Mouse (Mus musculus) retina, postnatal 1 day (tissue): ENCODE data around the gene Ascl2.

Experiments
- DNase-seq: peaks from one replicate; pipeline ENCODE4 v3.0.0-alpha.2; 2012

The Ascl2 gene

DNA sequence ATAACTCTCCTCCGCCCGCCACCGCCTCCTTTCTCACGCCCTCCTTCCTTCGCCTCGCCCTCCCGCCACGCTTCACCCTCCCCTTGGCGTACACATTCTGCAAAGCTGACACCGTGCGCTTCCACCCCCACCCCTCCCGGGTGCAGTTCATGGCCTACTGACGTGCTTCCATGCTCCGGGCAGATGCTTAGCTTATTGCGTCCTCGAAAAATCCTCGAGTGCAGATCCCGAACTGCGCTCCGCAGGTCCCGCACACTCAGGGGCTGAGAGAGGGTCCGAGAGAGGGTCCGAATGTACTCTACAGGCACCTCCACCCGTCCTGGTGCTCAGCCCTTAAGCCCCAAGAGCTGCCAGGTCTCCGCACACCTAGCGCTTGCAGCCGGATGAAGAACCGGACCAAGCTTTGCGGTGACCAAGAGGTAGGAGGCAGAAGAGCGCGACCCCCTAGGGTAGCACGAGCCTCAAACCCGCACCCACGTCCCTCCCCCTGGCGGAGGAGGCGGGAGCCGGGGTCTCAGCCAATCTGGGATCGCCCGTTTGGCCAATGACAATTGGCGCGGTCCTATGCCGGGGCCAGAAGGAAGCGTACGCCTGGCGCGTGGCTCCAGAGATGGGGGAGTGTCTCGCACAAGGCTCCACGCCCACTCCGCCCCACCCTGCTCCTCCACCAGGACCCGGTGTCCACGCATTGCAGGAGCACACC is at the start of gene Ascl2:
Ascl2 (minus strand) TSS at position 456 of the 703 bp plus-strand sequence.
- DNase-seq: peak; percentile 43

DNA sequence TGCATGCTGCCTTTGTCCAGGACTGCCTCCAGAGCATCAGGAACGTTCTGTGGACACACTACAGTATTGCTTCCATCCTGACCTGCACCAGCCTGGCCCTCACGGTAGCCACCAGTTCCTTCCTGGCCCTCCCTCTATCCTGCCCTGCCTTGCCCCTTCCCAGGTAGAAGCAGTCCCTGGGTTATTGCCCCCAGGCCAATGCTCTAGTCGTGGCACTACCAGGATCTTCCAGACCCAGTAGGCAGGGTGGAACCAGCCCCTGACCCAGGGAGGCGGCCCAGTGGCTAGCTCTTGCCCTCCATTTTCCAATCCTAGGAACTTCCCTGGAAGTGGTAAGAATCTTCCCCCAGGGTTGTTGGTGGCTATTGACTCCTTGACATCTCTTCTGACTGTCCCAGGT is 48.1 kb upstream of the Ascl2 start:
- no peak for DNase-seq

DNA sequence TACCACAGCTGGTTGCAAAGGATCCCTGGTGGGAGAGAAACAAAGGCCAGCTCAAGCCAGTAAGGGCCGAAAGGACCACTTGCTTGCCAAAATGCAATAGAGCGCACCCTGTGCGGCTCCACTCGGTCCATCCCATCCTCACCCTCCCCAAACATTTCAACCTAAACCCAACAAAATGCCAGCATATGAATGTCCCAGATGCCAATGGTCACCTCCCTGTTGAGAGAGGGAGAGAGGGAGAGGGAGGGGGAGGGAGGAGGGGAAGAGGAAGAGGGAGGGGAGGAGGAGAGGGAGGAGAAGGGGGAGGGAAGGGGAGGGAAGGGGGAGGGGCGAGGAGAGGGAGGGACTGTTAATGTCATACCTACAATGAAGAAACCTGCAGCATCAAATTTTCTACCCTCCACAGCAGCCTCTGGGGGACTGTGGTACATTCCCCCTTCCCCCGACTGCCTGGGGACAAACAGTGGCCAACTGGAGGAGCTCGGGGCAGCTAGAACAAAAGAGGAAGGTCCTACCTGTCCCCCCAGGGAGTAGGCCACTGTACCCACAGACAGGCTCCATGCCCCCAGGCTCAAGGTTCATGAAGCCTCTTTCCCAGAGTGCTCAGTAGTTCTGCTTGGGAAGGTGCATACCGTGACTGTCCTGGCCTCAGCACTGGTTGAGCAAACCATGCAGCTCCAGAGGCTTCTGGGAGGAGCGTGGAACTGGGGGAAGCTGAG is 47.5 kb upstream of the Ascl2 start:
- peak; percentile 22 for DNase-seq

DNA sequence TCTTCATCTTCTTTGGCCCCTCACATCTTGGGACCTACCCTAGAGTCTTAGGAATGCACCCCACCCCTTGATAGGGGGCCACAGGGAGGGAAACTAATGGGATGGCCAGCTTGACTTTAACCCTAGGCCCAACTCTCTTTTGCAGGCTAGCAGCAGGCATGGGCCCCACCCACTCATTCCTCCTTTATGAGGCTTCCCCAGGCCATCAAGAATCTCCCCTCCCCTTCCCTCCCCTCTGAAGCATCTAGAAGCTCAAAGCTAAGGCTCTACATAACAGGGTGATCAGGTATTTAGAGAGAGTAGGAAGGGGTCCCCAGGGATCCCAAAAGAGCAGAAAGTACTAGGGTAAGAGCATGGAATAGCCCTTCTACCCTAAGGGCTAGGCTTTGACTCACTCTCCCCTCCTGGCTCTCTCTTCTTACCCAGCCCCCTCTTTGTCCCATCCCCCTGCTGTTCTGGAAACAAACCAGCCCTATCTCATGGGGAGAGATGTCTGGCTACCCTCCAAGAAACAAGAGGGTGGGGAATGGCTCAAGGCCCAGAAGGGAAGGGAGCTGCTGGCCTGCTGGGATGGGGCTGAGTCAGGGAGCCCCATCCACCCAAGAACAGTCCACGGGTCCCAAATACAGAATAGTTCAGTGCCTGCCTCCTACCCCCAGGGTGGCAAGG is 46.8 kb upstream of the Ascl2 start:
- DNase-seq: peak; percentile 51

DNA sequence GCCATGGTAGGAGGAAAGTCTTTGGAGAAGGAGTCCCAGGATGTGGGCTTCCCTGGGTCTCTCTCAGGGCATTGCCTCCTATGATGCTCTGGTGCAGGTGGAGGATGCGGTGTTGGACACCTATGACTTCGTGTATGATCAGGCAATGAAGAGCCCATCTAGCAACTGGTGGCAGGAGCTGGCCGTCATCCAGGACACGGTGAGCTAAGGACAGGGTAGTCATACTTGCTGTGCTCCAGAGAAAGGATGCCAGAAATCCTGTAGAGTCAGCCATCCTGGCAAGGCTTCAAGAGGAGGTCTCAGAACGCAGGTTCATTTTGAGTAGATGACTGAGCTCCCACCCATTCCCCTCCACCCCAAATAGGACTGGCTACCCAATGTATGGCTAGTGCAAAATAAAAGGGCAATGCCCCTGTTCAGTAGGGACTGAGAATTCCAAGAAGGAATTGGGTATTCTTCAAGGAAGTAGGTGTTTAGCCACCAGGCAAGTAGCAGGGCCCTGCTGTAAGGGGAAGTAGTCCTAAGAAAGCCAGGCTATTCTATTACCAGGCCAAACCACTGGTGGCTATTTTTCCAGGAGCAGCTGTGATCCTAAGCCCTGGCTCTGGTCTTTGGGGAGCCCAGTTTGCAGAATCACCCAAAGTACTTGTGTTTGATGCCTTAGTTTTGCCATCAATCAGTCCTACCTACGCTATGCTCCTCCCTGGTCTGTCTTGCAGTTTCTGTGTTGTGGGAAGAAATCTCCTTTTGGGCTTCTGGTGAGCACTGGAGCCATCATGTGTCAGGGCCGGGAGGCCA is 46.0 kb upstream of the Ascl2 start:
- no peak for DNase-seq

DNA sequence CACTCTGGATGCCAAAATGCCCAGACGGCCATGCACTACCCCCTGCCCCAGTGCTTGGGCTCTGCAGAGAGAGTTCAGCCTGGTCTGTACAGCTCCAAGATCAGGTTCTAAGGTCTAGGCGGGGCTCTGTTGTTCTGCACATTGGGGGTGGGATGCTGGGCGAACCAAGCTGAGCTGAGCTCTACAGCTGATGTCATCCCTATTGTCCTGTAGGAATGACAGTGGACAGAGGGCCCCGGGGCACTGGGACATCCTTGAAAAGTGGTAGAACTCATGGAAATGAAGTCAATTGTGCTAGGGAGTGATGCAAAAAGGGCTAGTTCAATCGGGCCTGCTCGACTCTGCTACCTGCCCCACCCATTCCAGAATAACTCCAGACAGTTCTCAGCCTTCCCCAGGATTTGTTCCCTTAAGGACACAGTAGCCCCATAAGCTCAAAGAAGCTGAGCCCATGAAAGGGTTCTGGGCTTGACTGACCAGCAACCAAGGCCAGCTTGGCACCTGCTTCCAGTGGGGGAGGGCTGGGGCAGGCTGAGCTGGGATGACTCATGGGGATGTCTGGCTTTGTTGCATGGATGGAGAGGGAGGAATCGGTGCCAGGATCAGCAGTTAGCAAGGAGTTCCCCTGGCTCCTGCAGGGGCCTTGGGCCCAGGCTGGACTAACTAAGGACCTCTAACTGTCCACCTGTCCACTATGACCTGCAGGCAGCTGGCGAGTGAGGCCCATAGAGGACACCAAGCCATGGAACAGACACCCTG is 44.5 kb upstream of the Ascl2 start:
- no peak for DNase-seq

DNA sequence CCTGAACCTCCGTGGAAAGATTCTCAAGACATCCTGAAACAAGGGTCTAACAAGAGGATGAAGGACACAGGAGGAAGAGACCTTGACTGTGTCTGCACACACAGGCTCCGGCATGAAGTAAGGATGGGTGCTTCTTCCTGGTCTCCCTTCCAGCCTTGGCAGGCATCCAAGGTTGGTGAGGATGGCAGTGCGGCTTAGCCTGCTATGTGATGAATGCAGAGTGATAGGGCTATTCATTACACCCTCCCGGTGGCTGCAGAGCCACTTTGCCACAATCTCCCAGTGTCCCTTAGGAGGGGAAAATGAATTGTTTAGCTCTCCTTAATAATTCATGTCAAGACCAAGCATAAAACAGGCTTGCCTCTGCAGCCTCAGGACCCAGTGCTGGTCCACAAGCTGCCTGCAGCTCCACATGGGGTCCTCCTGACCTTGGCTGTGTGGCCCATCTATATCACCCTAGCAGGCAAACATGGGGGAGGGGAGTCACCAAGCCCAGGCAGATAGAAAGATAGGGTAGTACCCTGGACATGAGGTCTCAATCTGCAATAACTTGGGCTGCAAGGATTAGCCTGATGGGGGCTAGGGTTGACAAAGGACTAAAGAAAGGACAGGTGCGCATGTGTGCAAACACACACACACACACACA is 43.3 kb upstream of the Ascl2 start:
- DNase-seq: peak; percentile 61

DNA sequence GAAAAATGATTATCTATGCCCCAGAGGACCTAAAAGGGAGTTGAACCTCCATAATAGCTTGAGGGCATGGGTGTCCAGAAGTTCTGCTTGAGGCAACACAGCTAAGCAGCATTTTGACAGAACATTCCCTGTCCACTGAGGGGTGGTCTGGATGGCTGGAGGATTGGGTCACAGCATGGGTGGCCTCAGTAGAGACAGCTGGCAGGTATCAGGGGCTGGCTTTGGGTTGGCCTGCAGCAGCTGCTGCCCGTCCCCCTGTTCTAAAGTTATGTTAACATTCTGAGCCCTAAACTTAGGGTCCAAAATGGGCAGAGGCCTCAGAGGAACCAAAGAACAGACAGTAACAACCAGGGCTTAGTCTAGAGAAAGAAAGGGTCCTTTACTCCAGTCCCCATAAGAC is 42.2 kb upstream of the Ascl2 start:
- DNase-seq: no peak

DNA sequence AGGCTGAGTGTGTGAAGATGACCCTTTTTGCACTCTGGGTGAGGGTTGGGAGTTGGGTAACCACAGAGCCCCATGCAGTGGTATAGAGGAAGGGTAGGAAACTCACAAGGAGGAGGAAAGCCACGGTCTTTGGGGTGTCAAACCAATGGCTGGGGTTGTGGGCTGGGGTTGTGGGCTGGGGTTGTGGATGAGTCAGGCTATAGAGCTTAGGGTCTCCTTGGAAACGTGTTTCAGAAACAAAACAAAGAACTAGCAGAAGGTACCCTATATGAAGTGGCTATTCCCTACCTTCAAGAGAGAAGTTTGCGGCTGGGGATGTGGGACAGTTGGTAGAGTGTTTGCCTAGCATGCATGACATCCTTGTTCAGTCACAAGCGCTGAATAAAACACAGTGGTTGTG is 40.9 kb upstream of the Ascl2 start:
- DNase-seq: no peak

DNA sequence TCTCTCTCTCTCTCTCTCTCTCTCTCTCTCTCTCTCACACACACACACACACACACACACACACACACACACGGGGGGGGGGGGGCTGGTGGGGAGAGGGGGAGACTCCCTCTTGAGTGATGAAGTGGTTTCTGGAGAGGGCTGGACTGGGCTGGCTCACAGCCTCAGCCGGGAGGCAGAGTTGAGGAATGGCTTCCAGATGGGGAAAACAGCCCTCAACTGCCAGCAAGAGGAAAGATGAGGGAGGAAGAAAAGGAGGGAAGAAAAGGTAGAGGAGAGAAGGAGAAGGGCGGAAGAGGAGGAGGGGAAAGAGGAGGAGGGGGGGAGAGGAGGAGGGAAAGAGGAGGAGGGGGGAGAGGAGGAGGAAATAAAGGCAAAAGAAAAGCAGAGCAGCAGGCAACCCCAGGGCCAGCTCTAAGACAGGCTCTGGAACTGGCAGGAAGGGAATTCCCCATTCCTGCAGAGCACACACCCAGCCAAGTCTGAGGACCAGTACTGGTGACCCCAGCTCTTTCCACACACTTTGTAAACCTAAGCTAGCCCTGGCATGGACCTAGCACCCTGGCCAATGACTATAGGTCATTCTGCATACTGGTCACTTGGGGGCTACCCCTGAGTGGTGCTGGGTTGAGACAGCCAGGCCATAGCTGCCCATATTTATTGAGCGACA is 40.1 kb upstream of the Ascl2 start:
- no peak for DNase-seq

DNA sequence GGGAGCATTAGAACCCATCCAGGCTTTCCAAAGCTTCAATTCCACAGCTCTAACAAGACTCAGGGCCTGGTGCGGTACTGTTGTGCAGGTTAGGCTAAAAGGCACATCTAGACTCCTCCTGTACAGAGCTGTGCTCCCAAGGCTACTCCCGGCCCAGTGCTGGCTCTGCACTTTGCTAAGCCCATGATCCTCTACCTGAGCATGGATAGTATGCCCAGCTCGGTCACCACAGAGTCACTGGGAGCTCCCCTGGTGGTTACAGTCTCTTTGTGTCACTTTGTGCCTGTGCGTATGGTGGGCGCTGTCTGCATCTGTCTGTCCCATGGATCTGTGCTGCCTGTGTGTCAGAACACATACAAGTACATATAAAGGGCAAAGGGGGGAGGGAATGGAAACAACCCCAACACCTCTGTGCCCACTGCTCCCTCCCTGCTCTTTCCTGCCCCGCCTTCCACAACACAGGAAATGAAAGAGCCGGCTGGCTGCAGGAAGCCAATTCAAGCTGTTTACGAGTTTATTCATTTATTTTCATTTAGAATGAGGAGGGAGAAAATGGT is 39.4 kb upstream of the Ascl2 start:
- no peak for DNase-seq

DNA sequence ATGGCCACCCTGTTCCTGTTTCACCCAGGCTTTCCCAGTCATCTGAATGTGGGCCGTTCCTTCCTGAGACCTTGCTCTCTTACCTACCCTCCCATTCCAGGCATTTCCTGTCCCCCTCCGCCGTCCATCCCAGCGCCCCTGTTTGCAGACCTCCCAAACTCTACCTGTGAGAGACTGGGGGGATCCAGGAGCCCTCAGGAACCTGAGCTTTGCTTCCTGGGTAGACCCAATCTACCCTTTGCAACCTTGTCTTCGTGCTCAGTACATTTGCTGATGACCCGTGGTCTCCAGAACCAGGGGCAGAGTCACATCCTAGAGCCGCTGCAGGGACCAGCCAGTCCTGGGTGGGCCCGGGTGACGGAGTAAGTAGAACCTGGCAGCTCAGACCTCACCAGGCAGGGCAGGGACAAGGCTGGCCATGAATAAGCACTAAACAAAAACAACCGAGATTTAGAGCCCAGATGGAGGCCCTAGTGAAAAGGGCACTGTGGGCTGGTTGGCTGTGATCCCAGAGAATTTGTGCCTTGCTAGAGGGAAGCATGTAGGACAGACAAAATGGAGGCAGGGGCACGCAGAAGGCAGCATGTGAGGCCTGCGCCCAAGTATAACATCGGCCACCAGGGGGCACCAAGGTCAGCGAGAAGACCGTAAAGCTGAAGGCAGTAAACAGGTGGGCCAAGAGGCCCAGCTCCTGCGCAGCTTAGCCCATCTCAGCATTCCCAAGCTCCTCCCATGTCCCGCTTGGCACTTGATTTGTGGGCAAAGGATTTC is 38.7 kb upstream of the Ascl2 start:
- peak; percentile 92 for DNase-seq

DNA sequence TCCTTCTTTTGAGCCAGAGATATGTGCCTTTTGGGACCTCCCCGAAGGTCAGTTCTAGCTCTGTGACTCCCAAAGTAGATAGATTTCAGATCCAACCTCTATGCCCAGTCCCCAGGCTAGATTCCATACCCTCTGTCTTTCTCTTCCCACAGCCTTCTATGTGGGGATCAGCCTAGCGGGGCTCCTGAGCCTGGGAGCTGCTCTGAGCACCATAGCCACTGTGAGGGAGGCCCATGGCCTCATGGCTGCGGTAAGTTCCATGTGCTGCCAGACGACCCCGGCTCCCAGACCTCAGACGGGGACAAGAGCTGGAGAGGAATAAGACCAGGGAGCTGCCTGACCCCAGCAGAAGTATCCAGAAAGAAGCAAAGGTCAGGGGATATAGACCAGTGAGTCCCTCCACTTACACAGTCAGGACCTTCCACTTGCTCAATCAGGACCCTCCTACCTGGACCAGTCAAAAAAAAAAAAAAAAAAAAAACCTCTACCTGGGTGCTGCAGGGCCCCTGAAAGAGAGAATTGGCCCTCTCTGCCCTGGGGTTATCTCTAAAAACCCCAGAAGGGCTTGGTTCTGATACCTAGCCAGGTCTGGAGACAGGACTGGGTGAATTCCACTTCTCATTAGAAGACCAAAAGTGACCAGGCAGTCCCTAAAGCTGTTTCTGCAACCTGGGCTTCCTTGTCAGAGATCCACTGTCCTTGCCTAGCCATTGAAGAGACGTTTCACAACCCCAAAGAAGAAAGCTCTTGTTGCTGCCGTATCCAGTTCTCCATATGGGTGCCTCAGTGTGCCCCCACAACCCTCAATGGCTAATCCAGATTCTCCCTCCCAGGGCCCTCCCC is 37.9 kb upstream of the Ascl2 start:
- no peak for DNase-seq

DNA sequence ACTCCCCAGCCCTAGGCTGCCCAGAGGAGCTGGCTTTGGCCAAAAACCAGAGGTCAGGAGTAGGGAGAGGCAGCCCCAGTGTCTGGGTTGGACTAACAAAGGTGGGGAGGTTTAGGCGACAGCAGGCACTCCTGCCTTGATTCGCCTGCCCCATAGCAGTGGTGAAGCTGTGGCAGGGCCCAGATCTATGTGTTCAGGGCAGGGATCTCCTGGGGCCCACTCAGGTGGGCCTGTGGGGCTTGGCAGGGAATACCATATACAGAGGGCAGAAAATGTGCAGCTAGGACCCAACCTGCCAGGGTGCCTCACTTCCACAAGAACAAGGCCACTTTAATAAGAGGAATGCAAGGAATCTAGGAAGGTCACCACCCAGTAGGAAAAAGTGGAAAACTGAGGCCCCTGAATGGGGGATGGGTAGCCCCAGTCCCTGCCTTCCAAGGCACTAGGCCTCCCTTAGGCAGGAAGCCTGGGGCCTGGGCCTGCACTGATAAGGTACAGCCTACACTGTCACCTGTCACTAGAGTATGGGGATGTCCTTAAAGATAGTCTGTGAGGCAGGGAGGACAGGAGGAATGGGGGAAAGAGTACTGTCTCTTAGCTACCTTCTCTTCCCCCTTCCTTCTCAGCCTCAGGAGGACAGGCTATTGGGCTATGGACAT is 37.2 kb upstream of the Ascl2 start:
- DNase-seq: no peak

DNA sequence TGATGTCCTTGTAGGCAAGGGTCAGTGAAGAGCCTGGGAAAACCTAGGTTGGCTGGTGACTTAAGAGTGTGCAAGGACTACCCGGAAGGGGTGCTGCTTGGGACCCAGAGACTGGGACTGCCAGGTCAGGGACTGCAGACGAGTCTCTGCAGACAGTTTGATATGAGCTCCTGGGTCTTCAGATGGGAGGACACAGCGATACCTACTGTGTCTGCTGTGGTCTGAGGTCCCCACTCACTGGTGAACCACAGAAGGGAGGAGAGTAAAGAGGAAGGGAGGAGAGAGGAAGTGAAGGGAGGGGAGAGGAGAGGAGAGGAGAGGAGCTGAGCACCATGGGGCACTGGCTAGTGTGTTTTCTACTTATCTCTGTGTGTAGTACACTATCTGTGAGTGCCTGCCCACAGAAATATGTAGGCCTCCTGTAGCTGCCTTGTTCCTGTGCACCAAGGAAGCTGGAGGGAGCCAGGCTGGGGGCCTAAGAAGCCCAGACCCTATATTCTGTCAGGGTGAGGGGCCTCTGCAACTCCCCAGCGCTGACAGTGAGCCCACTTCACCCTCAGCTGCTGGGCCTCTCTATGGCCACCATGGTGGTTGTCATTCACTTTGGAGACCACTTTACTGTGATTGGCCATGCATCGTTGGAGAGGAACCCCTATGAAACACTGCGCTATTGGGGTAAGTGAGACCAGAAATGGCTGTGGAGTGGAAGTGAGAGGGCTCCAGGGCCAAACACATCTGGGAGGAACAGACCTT is 36.5 kb upstream of the Ascl2 start:
- no peak for DNase-seq

DNA sequence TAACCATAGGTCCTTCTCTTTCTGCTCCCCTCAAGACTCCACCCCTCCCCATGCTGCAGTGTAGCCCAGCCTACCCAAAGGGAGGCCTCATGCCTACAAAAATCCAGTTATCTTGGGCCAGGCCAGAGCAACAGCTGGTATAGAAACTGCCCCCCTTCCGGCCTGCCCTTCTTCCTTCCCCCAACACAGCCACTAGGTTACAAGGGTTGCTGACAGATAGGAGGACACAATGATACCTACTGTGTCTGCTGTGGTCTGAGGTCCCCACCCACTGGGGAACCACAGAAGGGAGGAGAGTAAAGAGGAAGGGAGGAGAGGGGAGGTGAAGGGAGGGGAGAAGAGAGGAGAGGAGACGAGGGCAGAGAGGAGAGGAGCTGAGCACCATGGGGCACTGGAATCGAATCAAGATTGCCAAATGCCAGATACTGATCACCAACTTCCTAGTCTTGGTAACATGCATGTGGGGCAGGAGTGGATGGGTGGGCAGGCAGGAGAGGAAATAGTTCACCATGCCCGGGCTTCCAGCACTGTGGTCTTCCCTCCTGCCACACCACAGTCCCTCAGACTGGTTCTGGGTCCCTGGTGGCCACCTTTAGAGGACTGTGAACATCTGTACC is 35.8 kb upstream of the Ascl2 start, which contains the start of gene Tspan32:
Tspan32 (plus strand) TSS at position 320 of the 617 bp plus-strand sequence.
- no peak for DNase-seq

DNA sequence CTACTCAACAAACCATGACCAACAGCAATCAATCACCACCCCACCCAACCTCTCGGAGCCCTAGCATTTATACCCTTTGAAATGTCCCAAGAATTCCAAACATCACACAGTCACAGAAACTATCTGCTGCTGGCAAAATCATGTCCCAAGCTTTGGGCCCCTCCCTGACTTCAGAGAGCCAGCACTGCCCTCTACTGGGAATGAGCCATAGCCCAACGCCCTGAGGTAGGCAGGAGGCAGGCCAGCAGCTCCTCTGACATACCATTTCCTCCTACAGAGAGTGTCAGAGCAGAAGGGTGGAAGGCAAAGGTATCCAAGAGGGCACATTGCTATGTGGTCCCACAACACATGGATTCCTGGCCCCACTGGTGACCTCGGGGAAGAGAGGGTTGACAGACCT is 33.6 kb upstream of the Ascl2 start:
- DNase-seq: no peak
